Mouse (Mus musculus): ENCODE data around the gene Wdr41.

Wdr41 gene

DNA sequence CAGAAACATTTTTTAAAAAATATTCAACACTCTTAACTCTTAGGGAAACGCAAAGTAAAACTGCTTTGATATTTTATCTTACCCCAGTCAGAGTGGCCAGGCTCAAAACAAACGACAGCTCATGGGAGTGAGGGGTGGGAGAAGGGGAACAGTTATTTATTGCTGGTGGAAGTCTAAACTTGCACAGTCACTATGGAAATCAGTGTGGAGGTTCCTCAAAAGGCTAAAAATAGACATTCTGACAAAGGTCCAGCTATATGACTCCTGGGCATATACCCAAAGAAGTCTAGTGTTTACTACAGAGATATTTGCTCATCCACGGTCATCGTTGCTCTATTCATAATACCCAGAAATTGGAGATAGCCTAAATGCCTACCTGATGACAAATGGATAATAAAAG lies 62.1 kb downstream of the Wdr41 start:
- no peak for DNase-seq

DNA sequence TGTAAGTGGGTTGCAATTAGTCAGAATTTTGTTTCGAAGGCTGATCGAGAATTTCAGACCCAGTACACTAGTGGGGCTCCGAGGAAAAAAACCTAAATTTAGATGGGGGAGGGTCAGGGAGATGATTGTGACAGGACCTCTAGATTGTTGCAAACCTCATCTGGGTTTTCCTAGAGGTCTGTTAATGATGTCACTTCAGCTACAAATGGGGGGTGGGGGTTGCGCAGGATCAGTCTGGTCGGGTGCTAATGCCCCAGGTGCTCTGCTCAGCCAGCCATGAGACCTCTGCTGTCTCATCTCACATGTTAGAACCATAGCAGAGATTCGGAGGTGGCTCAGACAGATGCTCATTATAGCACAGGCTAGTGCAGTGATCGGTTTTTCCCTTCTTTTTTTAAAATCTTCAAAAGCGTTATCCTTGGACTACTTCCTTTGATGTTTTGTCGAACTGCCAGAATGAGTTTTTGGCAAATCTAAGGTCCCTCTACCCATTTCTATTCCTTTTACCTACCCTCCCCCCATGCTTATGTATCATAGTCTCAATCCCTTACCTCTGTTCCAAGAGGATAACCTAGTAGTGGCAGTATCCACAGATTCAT lies 64.1 kb downstream of the Wdr41 start:
- no peak for DNase-seq

DNA sequence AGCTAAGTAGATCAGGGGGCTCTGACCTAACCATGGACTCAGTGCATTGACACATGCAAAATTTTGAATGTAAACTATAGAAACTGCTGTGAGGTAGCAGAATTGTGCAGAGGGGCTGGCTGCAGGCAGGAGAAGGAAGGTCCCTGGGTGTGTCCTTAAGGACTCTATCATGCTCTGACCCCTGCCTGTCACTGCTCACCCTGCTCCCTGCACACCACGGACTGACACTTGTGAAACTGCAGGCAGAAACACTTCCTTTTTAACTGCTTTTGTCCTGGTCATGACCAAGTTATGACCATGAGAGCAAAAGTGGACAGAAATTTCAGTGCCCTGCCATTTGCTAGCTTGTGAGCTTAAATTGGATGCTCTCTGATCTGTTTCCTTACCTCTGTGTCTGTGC lies 68.0 kb downstream of the Wdr41 start:
- DNase-seq: no peak

DNA sequence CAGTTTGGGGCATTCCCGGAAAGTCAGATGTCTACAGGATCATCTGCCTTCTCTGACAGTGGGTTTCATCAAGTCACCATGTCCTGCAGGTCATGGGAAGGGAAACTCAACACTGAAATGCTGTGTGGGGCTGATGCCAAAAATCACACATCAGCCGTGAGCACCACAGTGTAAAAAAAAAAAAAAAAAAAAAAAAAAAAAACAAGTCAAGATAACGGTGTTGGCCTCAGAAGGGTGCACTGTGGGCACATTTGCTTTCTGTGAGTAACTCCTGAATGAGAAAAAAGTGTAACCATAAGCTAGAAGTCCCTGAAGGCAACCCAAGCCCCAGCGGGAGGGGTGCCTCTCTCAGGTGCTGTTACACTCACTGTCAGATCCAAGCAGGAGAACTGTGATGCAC lies 74.3 kb downstream of the Wdr41 start:
- DNase-seq: no peak

DNA sequence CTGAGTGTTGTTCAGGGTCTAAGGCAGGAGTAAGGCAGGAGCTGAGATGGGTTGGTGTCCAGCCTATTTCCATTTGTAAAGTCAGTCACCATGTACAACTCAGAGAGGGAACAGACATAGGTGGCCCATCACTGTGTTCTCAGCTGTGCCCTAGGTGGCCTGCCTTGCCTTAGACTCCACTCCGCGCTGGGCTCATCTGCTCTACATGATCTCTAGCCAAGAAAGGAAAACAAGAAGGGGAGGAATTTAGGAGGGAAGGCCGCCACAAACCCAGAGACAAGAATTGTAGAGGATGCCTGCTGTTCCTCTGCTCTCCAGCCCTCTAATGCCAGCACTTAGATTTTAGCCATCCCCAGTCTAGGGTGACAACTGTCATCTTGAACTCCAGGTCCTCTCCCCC lies 76.3 kb downstream of the Wdr41 start:
- no peak for DNase-seq

DNA sequence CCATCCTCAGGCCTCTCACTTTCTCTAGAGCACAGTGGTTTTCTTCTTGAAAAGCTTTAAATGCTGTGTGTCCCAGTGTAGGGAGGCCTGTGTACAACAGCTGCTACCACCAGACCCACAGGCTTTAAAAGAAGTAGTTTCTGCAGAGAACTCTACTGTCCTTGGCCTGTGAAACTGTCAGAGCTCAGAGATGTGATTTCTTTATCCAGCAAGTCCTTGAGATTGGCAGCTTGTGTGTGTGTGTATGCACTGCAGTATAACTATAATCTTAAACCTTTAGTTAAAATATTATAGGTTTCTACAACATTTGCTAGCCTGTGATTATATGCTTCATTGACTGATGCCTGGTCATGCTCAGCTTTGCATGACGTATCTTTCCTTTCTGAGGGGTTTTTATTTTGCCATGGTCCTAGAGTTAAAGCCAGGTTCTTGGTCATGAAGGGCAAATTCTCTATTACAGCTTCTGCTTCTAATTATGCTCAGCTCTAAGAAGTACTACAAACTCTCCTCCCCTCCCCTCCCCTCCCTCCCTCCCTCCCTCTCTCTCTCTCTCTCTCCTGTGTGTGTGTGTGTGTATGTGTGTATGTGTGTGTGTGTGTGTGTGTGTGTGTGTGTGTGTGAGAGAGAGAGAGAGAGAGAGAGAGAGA lies 79.7 kb downstream of the Wdr41 start:
- DNase-seq: no peak

DNA sequence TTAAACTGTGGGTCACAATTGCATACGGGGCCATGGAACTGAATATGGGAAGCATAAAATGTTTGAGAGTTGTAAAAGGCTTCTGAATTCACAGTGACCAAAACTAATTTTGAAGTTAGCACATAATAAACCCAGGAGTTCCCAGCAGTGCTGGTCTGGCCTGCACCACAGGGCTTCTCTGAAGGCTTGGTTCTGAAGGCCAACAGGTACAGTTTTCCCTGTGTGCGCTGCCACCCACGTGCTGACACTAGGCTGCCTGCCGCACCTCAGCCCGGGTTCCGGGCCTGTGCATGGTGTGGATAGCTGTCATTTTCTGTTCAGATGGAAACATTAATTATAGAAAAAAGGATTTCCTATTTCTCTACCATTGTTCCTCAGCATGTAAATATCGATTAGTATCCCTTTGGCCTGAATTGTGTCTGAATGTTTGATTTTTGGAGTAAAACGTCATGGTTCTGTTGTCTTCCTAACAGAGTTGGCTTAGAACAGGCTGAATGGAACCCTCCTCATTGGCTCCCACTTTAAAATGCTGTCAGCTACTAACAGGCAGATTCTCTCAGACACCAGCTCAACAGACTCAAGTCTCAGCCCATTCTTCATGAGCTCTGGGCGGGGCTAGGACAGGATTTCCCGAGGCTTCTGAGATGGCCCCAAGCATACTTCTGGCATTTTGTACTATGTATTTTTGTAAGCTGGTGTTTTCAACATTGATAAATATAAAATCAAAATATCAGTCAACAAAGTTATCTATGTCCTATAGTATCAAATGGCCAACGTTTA lies 80.5 kb downstream of the Wdr41 start:
- no peak for DNase-seq

DNA sequence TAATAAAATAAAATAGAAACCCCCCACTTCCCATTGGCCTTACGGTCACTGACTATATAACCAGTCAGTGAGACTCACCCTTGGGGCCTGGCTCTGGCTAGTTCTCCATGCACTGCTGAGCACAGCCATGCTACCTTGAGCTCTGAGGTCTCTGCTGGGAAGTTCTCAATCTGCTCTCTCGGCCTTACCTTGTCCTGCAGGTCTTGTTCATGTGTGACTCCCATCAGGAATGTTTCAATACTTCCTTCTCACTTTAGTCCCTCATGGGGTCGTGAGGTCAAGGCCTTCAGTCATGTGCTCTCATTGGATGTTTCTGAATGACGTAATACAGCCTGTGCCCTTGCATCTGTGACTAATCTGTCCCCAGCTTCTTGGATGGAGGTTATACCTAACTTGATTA lies 82.7 kb downstream of the Wdr41 start:
- DNase-seq: peak; percentile 40

DNA sequence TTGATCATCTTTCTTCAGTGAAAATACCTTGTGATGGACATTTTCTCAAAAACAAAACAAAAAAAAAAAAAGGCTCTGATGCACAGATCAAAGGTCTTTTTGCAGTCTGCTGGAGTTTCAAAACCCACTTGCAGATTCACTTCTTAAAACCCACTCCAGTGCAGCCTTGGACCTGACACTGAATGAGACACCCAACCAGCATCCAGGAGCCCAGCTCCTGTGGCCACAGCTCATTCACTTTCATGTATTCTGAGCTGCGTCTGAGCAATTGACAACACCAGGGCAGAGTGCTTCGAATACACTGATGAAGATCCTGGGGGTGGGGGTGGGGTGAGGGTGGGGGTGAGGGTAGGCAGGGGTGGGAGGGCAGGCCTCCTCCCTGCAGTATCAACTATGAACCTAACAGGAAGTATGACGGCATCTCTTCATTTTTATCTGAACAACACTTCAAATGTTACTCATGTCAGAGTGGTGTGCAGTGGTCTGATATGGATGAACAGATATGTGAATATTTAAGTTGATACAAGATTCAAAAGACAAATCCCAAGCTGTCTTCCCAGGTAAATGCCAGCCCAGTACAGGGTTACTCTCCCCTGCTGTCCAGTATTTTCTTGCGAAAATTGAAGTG lies 87.4 kb downstream of the Wdr41 start:
- DNase-seq: no peak

DNA sequence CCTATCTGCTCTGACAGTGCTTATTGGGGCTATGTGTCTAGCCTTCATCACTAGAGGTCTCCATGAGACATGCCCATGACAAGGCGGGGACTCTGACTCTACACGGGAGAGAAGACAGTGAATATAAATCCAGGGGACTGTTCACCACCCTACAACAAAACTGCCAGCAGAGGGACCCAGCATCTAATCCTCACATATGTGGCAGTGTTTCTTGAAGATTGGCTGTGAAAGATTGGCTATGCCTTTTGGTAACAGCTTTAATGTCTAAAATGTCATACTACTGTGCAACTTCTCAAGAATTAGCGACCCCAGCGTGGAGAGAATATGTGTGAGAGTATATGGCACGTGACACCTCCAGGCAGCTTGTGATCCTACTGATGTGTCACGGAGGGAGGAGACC lies 91.7 kb downstream of the Wdr41 start:
- DNase-seq: no peak

DNA sequence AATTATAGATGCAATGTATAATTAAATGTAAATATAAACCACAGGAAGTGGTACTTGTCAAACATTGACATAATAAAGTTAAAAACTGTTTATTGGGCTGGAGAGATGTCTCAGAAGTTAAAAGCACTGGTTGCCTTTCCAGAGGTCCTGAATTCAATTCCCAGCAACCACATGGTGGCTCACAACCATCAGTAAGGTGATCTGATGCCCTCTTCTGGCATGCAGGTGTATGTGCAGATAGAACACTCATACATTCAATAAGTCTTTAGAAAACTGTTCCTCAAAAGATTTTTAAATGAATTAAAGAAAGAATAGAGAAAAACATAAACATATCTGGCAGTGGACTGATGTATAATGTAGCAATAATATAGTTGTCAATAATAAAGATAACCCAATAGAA lies 94.1 kb downstream of the Wdr41 start:
- no peak for DNase-seq
